Mouse (Mus musculus) stomach, postnatal 0 days (tissue): Measurements from ENCODE around the gene Car15. TPM values are rescaled to one million over a fixed set of nuclear protein-coding genes. Genes with fewer than 3 reads are reported as not detected.
A peak's percentile ranks its signal among the peaks of the same experiment; 100 is the strongest.

Experiments used
- ATAC-seq: fragments of 200-750 bp; cut with Nextera tagmentation; 2 replicates; pipeline ENCODE4 v1.8.0; 2017; ENCODE audit not compliant: low FRiP score, low TSS enrichment
- DNase-seq: peaks from one replicate; pipeline ENCODE4 v3.0.0-alpha.2; 2016; ENCODE audit warnings: low spot score
- H3K27ac ChIP-seq: fragments of 300-500 bp; sonication (generic); replicated peaks from 2 replicates; pipeline ENCODE4 v1.5.1; 2014; ENCODE audit warnings: mild to moderate bottlenecking, control low read depth
- H3K27me3 ChIP-seq: fragments of 300-500 bp; sonication (generic); 2 replicates; pipeline ENCODE4 v1.6.1; 2014; ENCODE audit warnings: low read length; ENCODE audit not compliant: control insufficient read depth, insufficient read depth
- H3K36me3 ChIP-seq: fragments of 300-500 bp; sonication (generic); 2 replicates; pipeline ENCODE4 v1.6.1; 2014; ENCODE audit warnings: low read length, mixed read lengths; ENCODE audit not compliant: control insufficient read depth, insufficient read depth
- H3K4me1 ChIP-seq: fragments of 300-500 bp; sonication (generic); replicated peaks from 2 replicates; pipeline ENCODE4 v1.6.1; 2014; ENCODE audit warnings: antibody characterized with exemption; ENCODE audit not compliant: control insufficient read depth, insufficient read depth
- H3K4me2 ChIP-seq: fragments of 300-500 bp; sonication (generic); replicated peaks from 2 replicates; pipeline ENCODE4 v1.6.1; 2014; ENCODE audit warnings: low read depth, mild to moderate bottlenecking, control low read depth, moderate library complexity
- H3K4me3 ChIP-seq: fragments of 300-500 bp; sonication (generic); 2 replicates; pipeline ENCODE4 v1.5.1; 2014; ENCODE audit warnings: low read depth, low read length, control low read depth
- H3K9ac ChIP-seq: fragments of 300-500 bp; sonication (generic); 2 replicates; pipeline ENCODE4 v1.6.1; 2014; ENCODE audit warnings: mild to moderate bottlenecking, low read length, control low read depth, mixed read lengths
- H3K9me3 ChIP-seq: fragments of 300-500 bp; sonication (generic); 2 replicates; pipeline ENCODE4 v1.6.1; 2016; ENCODE audit warnings: low read length; ENCODE audit not compliant: control insufficient read depth
- CTCF ChIP-seq: IDR thresholded peaks from 2 replicates; pipeline ENCODE4 v1.5.1; 2016; ENCODE audit warnings: antibody characterized with exemption, low read depth, mild to moderate bottlenecking, moderate library complexity
- EP300 ChIP-seq: optimal IDR thresholded peaks from 2 replicates; pipeline ENCODE3; 2016; ENCODE audit warnings: antibody characterized with exemption
- WGBS: fragments of 180-500 bp; shearing (Covaris S2); extraction: QIAGEN DNeasy Blood & Tissue Kit; methylation state at CpG from one replicate; pipeline ENCODE4 v1.1.7; 2014; 5-methylcytosine and 5-hydroxymethylcytosine counted together
- polyA plus RNA-seq: library from polyadenylated mRNA; unstranded; fragments of >200 nt; fragmentation: Nextera tagmentation; extraction: Ambion mirVana; gene quantifications from 2 replicates; pipeline ENCODE4 v1.2.1, GENCODE M21; 2015

Gene Car15
- polyA plus RNA-seq, 1 experiment from 2014 or later = 1.3 TPM

DNA sequence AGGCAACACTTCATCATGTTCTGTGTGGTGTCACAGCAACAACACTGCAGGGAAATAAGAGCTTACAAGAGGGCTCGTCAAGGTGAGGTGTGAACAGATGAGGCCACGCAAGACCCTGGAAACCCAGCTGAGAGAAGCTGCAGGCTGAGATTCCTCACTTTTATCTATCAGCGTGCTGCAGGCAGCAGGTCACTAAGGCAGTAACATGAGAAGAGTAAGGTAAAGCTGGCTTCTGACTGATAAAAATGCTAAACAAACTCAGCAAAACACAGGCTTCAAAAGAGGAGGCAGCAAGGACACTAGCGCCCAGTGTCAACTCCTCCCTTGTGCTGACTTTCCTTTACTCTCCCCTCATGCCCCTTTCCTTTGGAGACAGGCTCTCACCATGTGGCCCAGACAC, 34.8 kb upstream of the Car15 start:
- no peak overlapping the region for H3K4me3 ChIP-seq
- 45% methylated on average over 4 of the region's 4 CpGs for WGBS

DNA sequence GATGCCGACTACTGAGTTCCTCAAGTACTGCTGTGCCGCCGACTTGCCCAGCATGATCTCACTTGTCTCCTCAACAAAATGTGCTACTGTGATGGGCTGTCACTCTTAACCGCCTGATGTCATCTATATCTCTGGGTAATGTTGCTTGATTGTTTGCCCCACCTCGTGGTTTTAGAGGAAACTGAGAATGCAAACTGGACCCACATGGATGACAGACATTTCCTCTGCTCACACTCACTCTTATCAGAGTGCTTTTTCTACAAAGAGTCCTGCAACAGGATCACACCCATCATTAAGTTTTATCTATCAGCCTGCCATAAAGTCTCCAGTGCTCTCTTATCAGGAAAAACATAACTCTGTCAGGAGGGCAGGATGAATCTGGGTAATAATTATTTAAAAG, 33.1 kb upstream of the Car15 start:
- 77% methylated on average over 5 of the region's 5 CpGs for WGBS
- TF ChIP-seq EP300 (no peak), CTCF (no peak)
- Histone ChIP-seq H3K36me3 (peaks cover 12% of the 10 kb centered on the region; the same call in 1 of the 2 replicates), H3K27me3 (no peaks in the 10 kb centered on the region), H3K9me3 (no peaks in the 10 kb centered on the region), H3K4me3 (no peak overlapping the region), H3K27ac (no peak overlapping the region), H3K9ac (no peak overlapping the region), H3K4me2 (no peak overlapping the region), H3K4me1 (no peaks in the 10 kb centered on the region)
- no peak for DNase-seq
- ATAC-seq = no peak

More for the DNA sequence above, 34.8 kb upstream of the Car15 start:
- H3K4me2 ChIP-seq = no peak overlapping the region
- TF ChIP-seq CTCF (no peak), EP300 (no peak)
- no peak for DNase-seq
- ATAC-seq = no peak
- H3K27ac ChIP-seq = no peak overlapping the region
- H3K9ac ChIP-seq = no peak overlapping the region
- H3K4me1 ChIP-seq = no peaks in the 10 kb centered on the region
- H3K27me3 ChIP-seq = no peaks in the 10 kb centered on the region
- H3K9me3 ChIP-seq = no peaks in the 10 kb centered on the region
- H3K36me3 ChIP-seq = peaks cover 12% of the 10 kb centered on the region; the same call in 1 of the 2 replicates

- ATAC-seq (peak; percentile 95), DNase-seq (peak; percentile 79)
- H3K36me3 ChIP-seq = peaks cover 7% of the 10 kb centered on the region; the same call in 1 of the 2 replicates
- H3K9me3 ChIP-seq = no peaks in the 10 kb centered on the region
- H3K27ac ChIP-seq = 0 out of 2 replicates have a peak overlapping the region, but pooled peaks have one; percentile 30
- H3K4me2 ChIP-seq = no peak overlapping the region
- WGBS = 55% methylated on average over 6 of the region's 6 CpGs
- no peak overlapping the region for H3K4me3 ChIP-seq
- no peaks in the 10 kb centered on the region for H3K27me3 ChIP-seq
- H3K4me1 ChIP-seq = no peaks in the 10 kb centered on the region
- no peak overlapping the region for H3K9ac ChIP-seq
- TF ChIP-seq CTCF (no peak), EP300 (no peak)
Observed at GRCm38 (mm10) chr16:17865770-17866169, 27.6 kb upstream of the Car15 start.

DNA sequence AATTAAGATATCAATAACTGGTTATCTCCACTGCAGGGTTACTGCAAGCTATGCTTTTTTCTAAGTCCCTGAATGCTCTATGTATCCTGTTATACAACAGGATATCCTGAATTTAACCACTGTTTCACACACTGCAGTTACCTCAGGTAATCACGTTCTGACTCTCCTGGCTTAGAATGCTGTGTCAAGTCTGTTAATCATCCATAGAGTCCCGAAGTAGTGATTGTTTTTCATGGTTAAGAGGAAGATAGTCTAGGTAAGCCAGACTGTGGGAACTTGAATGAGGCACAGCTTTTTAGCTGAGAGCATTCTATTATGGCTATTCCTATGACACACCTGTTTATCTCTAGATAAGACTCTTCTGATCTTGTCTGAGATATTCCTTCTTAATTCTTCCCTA, 27.1 kb upstream of the Car15 start:
- WGBS = 50% methylated on average over 2 of the region's 2 CpGs
- Histone ChIP-seq H3K27me3 (no peaks in the 10 kb centered on the region), H3K4me2 (no peak overlapping the region), H3K9ac (no peak overlapping the region), H3K27ac (no peak overlapping the region), H3K9me3 (no peaks in the 10 kb centered on the region), H3K4me1 (no peaks in the 10 kb centered on the region), H3K4me3 (no peak overlapping the region), H3K36me3 (peaks cover 7% of the 10 kb centered on the region; the same call in 1 of the 2 replicates)
- ATAC-seq (peak; percentile 64), DNase-seq (no peak)
- TF ChIP-seq EP300 = no peak
- no peak for TF ChIP-seq CTCF

GRCm38 (mm10) chr16:17858592-17858991, 20.4 kb upstream of the Car15 start:
- Histone ChIP-seq H3K4me3 (no peak overlapping the region), H3K27me3 (no peaks in the 10 kb centered on the region), H3K9ac (no peak overlapping the region), H3K36me3 (peaks cover 38% of the 10 kb centered on the region), H3K4me1 (no peaks in the 10 kb centered on the region), H3K4me2 (no peak overlapping the region), H3K9me3 (no peaks in the 10 kb centered on the region), H3K27ac (no peak overlapping the region)
- TF ChIP-seq EP300 (no peak), CTCF (peak; percentile 81)
- ATAC-seq (peak; percentile 68), DNase-seq (peak; percentile 67)

DNA sequence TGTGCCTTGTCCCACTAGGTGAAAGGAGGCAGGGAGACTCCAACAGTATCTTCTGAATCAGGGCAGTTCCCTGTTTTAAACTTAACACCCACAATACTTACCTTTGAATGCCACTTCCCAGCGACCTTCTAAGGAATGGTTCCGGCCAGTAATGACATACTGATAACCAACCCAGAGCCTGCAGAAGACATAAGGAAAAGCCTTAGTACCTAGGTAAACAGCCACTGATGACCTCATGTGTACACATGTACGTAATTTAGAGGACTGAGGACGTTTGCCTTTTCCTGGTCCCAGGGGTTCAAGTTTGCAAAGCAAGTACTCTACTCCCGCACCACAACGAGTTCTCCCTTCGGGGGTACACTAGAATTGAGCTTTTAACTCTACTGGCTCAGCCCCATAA, 19.0 kb upstream of the Car15 start:
- Histone ChIP-seq H3K9me3 (no peaks in the 10 kb centered on the region), H3K9ac (no peak overlapping the region), H3K27me3 (no peaks in the 10 kb centered on the region), H3K4me1 (no peaks in the 10 kb centered on the region), H3K27ac (0 out of 2 replicates have a peak overlapping the region, but pooled peaks have one; percentile 35), H3K4me3 (no peak overlapping the region), H3K4me2 (no peak overlapping the region), H3K36me3 (peaks cover 44% of the 10 kb centered on the region)
- no peak for TF ChIP-seq EP300
- no peak for TF ChIP-seq CTCF
- 76% methylated on average over 7 of the region's 7 CpGs for WGBS
- DNase-seq (no peak), ATAC-seq (peak; percentile 83)
